ENCODE assay signal across 17 mouse cellular contexts in genomic region chr7:98429579-98429978, GRCm38 (mm10). TPM values are rescaled to one million over a fixed set of nuclear protein-coding genes. Genes with fewer than 3 reads are reported as not detected.
"Had no signal": no experiment of that assay in that cellular context is flagged by ENCODE, and none has a peak within 500 bp of the region (broad histone marks: within the 10 kb centered on the region; RNA-seq: fewer than 3 reads in every experiment).

No protein-coding gene starts in this region.

- DNase-seq: cerebellum, adult 2 months; cerebellum, adult 8-10 months; cerebellum, adult 9-10 months; cerebellum, adult 9-11 months; cerebellum, postnatal 14 days; cerebellum, postnatal 25 days; cerebellum, postnatal 36 days; embryo, embryonic 11 days; forebrain, postnatal 0 days; gastrocnemius, adult 2 months; gastrocnemius, postnatal 10 days; gastrocnemius, postnatal 14 days; gastrocnemius, postnatal 25 days; gastrocnemius, postnatal 36 days; heart, adult 2 months had no signal

RNA-seq across cellular contexts. Expression of gene Gucy2d, which starts 10.6 kb away (rescaled TPM):
- total RNA-seq: common myeloid progenitor, adult 5-6 weeks; forebrain, postnatal 0 days; gastrocnemius, postnatal 10 days; granulocyte monocyte progenitor cell, adult 5-6 weeks had no signal

RNA-seq across cellular contexts. Expression of gene Lrrc32, which starts 59.5 kb away (rescaled TPM):
- total RNA-seq: common myeloid progenitor, adult 5-6 weeks; granulocyte monocyte progenitor cell, adult 5-6 weeks had no signal
